Mouse (Mus musculus) adrenal gland, postnatal 4 days (tissue): ENCODE results near the gene Tecr. TPM values are rescaled to one million over a fixed set of nuclear protein-coding genes. Genes with fewer than 3 reads are reported as not detected.

Experiments
- DNase-seq, 2 experiments: peaks; one replicate each; pipeline ENCODE4 v3.0.0; 2021 to 2022; ENCODE audit warnings: low spot score in 2 of 2, mixed read lengths in 2 of 2
- long read RNA-seq, 2 experiments: library from polyadenylated mRNA; stranded (forward); transcript quantifications; one replicate each; pipeline ENCODE4 v2.0.0; 2021
- total RNA-seq, 2 experiments: library from RNA; stranded (reverse); gene quantifications; 2 replicates each; pipeline ENCODE4 v1.2.3; 2021

Gene Tecr
- 100 to 1,000 TPM; 369 to 378 TPM for total RNA-seq
- long read RNA-seq, experiment 1, transcript Tecr-201 (13 exons, 1,158 nt), result major isoform, 375 of 515 reads
- long read RNA-seq, experiment 1, transcript Tecr-203 (12 exons, 1,120 nt), result minor isoform, 49 of 515 reads
- long read RNA-seq, experiment 1, partial matches to known transcripts, result 55 of 515 reads
- long read RNA-seq, experiment 1, other reads (novel, unspliced or antisense), result 34 of 515 reads
- long read RNA-seq, experiment 2, transcript Tecr-201 (13 exons, 1,158 nt), result major isoform, 381 of 558 reads
- long read RNA-seq, experiment 2, transcript Tecr-203 (12 exons, 1,120 nt), result minor isoform, 52 of 558 reads
- long read RNA-seq, experiment 2, partial matches to known transcripts, result 65 of 558 reads
- long read RNA-seq, experiment 2, other reads (novel, unspliced or antisense), result 58 of 558 reads

GRCm38 (mm10) chr8:83607661-83608397, at the start of gene Tecr, which contains the start of gene Dnajb1:
Gene Tecr (minus strand): TSS chr8:83607971.
Gene Dnajb1 (plus strand): TSS chr8:83608193.
- DNase-seq, result peak; percentile 98

GRCm38 (mm10) chr8:83656484-83657246, 48.9 kb upstream of the Tecr start:
- no peak for DNase-seq

DNA sequence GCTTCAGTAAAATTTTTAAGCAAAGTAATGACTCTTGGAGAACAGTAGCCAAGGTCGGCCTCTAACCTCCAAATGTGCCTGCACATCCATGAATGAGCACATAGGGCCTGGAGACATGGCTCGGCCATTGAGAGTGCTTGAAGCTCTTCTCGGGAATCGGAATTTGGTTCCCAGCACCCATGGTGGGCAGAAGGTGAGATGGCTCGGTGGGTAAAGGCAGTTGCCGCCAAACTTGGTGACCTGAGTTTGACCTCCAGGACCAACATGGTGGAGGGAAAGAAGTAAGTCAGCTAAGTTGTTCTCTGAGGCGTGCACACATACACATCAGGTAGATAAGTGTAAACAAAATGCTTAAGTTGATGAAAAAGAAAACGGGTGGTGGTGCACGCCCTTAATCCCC, 48.3 kb upstream of the Tecr start:
- DNase-seq, result no peak

- no peak for DNase-seq
These were observed 47.0 kb upstream of the Tecr start for GRCm38 (mm10) chr8:83654725-83655124.

DNA sequence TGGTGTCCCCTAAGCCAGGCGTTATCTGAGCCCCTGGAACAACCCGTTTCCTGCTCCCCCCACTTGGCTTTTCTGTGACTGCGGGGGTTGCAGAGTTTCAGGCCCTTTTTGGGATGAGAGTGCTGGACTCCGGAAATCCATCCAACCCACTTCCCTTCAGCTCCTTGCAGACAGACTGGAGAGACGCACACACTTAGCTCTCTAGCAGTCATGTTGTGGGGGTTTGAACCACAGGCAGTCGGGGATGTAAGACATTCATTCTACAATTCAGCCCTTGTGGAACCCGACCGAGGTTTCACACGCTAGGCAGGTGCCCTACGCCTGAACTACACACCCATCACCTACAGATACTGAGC, 45.9 kb upstream of the Tecr start:
- no peak for DNase-seq

GRCm38 (mm10) chr8:83652744-83653661, 45.2 kb upstream of the Tecr start:
- DNase-seq, result no peak

DNA sequence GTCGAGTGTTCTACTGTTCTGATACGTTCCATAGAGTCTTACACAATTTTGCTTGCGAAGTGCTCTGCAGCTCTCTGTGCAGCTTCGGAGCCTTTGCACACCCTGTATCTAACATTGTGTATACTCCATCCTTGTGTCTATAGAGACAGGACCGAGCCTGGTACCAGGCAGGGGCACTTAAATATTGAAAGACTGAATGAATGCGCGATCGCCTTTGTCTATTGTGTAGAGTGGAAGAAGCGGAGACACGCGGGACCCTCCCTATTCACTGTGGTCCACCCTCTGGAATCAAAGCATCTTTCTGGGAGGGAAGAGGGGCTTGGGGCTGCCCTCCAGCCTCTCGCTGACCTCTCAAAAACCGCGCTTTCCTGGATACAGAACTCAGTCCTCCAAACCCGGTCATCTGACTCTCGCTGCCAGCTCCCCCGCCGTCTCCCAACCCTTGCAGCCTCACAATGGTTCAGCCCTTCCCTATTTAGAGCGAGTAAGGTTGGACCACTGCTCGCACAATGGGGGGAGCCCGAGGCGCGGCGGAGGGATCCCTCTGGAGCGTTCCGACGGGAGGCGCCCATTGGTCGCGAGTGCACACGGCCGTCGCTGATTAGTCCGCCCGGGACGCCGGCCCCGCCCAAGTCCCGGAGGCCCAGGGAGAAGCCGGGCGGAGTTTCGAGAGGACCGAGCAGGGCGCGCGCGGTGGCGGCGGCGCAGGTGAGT, 44.4 kb upstream of the Tecr start, which contains the start of gene Gipc1:
Gipc1 (plus strand) TSS at position 648 of the 714 bp plus-strand sequence.
- DNase-seq, result peak; percentile 81 to 91

DNA sequence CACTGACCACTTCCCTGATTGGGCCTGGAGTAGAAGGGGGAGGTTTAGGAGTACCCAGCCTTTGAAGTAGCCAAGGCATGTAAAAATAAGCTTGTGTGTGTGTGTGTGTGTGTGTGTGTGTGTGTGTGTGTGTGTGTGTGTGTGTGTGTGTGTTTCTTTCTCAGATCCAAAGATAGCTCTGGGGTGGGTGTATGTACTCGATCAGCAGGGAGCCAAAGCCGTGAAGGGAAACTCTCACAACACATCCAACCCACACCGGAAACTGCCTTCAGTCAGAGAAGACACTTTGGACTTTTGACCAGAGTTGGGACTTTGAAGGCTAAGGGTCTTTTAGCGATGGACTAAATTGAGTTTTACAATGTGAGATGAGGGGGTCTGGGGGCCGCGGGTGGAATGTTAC, 41.9 kb upstream of the Tecr start:
- DNase-seq, result no peak

DNA sequence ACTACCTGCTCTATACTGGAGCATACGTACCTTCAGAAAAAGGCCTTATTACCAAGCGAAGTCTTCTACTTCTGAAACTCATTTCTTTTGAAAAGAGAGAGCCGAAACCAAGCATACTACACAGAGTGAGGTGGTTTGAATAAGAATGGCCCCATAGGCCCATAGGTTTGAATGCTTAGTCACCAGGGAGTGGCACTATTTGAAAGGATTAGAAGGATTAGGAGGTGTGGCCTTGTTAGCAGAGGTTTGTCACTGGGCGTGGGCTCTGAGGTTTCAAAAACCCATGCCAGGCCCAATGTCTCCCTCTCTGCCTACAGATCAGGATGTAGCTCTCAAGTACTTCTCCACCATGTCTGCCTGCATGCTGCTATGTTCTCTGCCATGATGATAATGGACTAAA, 40.3 kb upstream of the Tecr start:
- DNase-seq, result no peak

- DNase-seq, result no peak
These were observed 39.7 kb upstream of the Tecr start for GRCm38 (mm10) chr8:83647511-83647910.

GRCm38 (mm10) chr8:83639649-83640048, 31.9 kb upstream of the Tecr start:
- no peak for DNase-seq

DNA sequence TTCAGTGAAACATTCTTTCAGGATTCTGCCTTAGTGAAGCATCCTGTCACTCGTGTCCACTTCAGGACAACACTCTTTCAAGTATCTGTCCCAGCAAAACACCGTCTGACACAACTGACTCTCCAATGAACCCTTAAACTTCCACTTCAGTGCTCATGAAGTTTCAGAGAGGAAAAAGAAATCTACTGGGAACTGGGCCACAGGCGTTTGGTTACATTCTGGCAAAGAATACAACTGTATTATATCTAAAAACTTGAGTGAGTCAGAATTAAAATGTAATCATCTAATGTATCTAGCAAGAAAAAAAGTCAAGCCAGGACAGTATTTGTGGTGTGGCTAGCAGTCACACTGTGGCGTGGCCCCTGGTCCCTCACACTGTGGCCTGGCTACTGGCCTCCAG, 31.1 kb upstream of the Tecr start:
- DNase-seq, result no peak

DNA sequence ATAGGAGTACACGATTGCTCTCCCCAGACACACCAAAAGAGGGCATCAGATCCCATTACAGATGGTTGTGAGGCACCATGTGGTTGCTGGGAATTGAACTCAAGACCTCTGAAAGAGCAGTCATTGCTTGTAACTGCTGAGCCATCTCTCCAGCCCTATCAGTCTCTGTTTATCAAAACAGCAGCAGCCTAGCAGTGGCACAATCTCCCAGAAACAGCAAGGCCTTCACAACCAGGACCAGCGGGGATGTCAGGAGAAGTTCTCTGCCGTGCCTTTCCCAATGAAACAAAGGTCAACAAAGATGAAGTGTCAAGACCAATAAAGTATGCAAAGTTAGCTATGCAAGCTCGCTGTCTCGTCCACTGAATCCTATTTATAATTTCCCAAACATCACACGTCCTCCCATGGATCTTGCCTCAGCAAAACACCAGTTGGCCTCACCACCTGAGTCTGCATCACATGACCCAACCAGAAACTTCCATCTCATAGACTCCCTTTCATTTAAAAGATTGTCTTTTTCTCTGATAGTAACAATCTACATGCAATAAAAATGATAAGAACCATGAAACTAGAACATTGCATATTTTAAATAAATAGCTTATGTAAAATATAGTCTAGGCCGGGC, 24.4 kb upstream of the Tecr start:
- no peak for DNase-seq

- no peak for DNase-seq
These were observed 18.0 kb upstream of the Tecr start for GRCm38 (mm10) chr8:83625676-83626299.

- no peak for DNase-seq
These were observed 17.0 kb upstream of the Tecr start for GRCm38 (mm10) chr8:83624739-83625138.

- DNase-seq, result no peak
These were observed 15.8 kb upstream of the Tecr start for GRCm38 (mm10) chr8:83623549-83623948.

GRCm38 (mm10) chr8:83622389-83622989, 14.7 kb upstream of the Tecr start:
- DNase-seq, result peak; percentile 49 to 63

DNA sequence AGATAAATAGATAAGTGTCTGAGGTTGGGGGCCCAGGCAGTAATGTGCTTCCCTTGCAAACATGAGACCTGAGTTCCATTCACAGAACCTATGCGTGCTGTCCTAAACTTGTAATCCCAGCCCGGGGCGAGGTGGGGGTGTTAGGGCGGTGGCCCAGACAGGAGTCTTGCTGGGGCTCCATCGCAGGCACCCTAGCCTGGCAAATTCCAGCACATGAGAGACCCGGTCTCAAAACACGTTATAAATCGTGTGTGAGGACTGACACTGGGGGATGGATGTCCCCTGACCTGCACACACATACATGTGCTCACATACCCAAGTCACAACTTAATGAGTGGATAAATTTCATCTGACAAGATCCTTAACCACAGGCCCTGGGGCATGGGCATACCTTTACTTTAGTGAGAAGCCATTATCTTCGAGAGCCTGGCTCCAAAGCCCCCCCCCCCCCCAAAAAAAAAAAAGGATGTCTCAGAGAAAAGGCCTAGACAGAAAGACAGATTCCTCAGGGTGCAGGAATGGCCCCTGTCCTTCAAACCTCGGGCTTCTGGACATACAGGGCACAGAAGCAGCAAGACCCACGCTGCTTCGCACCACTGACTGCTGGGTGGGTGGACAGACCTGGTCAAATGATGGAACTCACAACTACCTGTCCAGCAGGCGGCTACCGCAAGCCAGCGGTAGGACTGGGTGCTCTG, 14.1 kb upstream of the Tecr start:
- DNase-seq, result no peak
